Mouse (Mus musculus): ENCODE measurements around the gene Cldn13. TPM values are rescaled to one million over a fixed set of nuclear protein-coding genes. Genes with fewer than 3 reads are reported as not detected.
A peak's percentile ranks its signal among the peaks of the same experiment; 100 is the strongest.

The Cldn13 gene
- polyA plus RNA-seq, 1 experiment, result not detected

GRCm38 (mm10) chr5:134876801-134877200 is 38.5 kb downstream of the Cldn13 start:
- Histone ChIP-seq H3K4me1 (ENCODE audit: control insufficient read depth, insufficient read depth, low read length) (no peaks in the 10 kb centered on the region), H3K4me3 (ENCODE audit: insufficient read depth, low read length) (no peak overlapping the region), H3K27ac (ENCODE audit: insufficient read depth, low read length) (no peak overlapping the region)
- TF ChIP-seq CTCF (IDR thresholded peaks at IDR 0.05; ENCODE audit: borderline replicate concordance, insufficient read depth, low read length), result no peak
- no peak for TF ChIP-seq POLR2A (IDR thresholded peaks at IDR 0.05; ENCODE audit: low read depth, low read length)

DNA sequence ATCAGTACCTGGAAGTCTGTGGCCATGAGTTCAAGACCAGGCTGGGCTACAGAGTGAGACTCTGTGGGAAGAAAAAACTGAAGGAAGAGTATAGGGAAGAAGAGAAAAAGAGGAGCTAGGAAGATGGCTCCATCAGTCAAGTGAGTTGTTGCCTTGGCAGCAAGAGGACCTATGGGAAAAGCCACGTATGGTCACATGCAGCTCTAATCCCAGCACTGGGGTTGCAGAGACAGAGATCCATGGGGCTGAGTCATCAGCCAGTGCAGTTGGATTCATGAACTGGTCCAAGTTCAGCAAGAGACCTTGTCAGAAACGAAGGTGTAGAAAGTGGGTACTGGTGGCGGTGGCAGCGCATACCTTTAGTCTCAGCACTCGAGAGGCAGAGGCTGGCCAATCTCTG is 40.1 kb downstream of the Cldn13 start:
- TF ChIP-seq CTCF (IDR thresholded peaks at IDR 0.05; ENCODE audit: borderline replicate concordance, insufficient read depth, low read length) (no peak), POLR2A (IDR thresholded peaks at IDR 0.05; ENCODE audit: low read depth, low read length) (no peak)
- H3K4me3 ChIP-seq (ENCODE audit: insufficient read depth, low read length), result no peak overlapping the region
- H3K27ac ChIP-seq (ENCODE audit: insufficient read depth, low read length), result no peak overlapping the region
- H3K4me1 ChIP-seq (ENCODE audit: control insufficient read depth, insufficient read depth, low read length), result no peaks in the 10 kb centered on the region

DNA sequence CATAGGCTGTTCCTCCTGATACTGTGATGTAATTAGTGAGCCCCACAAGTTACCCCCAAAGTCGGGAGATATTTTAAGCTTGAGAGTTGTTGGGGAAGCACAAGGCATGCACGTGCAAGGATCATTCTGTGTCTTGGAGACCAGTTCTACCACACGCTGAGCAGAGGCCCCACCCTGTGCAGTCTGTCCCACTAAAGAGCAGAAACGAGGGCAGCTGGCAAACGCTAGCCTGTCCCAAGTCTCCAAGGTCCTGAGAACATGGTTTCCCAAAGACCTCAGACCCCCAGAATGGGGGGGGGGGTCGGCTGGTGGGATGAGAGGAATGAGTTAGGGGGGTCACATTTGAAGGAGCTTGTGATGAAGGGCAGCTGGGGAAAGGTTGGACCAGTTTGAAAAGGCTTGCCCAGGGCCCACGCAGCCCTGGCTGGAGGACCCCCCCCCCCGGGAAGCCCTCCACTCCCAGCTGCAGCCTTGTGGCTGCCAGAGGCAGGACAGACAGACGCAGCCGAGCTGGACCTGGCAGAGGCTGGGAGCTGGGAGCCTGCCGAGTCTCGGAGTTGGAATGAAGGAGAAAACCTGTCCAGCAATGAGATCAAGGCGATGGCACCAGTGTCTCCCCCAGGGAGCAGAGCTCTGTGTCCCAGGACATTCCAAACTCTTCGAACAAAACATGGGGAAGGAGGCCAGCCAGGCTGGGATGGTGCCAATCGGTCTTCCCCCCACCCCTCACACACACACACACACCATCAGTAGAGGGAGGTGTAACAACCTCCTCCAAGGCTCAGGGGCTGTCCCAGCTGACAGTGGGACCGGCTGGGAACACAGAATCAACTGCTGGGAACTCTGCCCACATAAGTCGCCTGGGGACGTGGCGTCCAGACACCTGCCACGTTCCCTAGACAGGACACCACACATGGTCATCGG is 41.1 kb downstream of the Cldn13 start:
- Histone ChIP-seq H3K4me1 (ENCODE audit: control insufficient read depth, insufficient read depth, low read length) (no peaks in the 10 kb centered on the region), H3K4me3 (ENCODE audit: insufficient read depth, low read length) (no peak overlapping the region), H3K27ac (ENCODE audit: insufficient read depth, low read length) (no peak overlapping the region)
- TF ChIP-seq CTCF (IDR thresholded peaks at IDR 0.05; ENCODE audit: borderline replicate concordance, insufficient read depth, low read length) (no peak), POLR2A (IDR thresholded peaks at IDR 0.05; ENCODE audit: low read depth, low read length) (no peak)

DNA sequence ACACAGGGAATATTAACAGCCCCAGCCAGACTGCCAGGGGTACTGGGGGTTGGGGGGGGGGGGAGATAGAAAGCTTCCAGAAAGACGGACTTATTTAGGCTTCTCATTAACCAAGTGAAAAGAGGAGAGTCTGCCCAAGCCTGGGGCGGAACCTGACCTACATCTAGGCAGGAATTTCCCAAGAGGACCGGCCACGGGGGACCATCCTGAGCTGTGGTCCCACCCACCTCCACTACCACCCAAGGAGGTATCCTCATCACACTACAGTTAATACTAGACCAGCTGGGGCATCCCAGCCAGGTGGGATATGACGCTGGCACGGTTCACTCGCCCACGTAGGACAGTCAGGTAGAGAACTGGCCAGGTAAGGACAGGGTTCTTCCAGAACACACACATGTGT is 42.3 kb downstream of the Cldn13 start:
- peaks cover under 1% of the 10 kb centered on the region; the same call in 1 of the 2 replicates for H3K4me1 ChIP-seq (ENCODE audit: control insufficient read depth, insufficient read depth, low read length)
- TF ChIP-seq CTCF (IDR thresholded peaks at IDR 0.05; ENCODE audit: borderline replicate concordance, insufficient read depth, low read length), result no peak
- TF ChIP-seq POLR2A (IDR thresholded peaks at IDR 0.05; ENCODE audit: low read depth, low read length), result no peak

DNA sequence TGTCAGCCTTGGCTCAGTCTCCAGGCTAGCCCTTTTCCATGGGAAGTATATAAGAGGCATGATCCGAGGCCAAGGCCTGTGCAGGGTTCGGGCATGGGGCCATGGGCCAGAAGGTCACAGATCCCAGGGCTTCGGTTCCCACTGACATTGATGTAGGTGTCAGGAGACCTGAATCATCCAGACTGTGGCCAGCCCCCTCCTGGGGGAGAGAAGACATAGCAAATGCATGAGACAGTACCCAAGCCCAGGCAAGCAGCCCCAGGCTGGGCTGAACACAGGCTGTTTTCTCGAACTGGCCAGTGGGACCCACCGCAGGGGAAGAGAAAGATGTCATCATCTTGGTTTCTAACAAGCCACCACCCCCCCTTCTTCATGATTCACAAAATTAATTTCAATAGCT is 42.7 kb downstream of the Cldn13 start:
- H3K4me1 ChIP-seq (ENCODE audit: control insufficient read depth, insufficient read depth, low read length), result peaks cover 3% of the 10 kb centered on the region; the same call in 1 of the 2 replicates
- TF ChIP-seq POLR2A (IDR thresholded peaks at IDR 0.05; ENCODE audit: low read depth, low read length), result no peak
- no peak for TF ChIP-seq CTCF (IDR thresholded peaks at IDR 0.05; ENCODE audit: borderline replicate concordance, insufficient read depth, low read length)
- H3K4me3 ChIP-seq (ENCODE audit: insufficient read depth, low read length), result no peak overlapping the region
- H3K27ac ChIP-seq (ENCODE audit: insufficient read depth, low read length), result peak overlapping the region; percentile 8; the same call in 1 of the 2 replicates

More for the DNA sequence above, 42.3 kb downstream of the Cldn13 start:
- Histone ChIP-seq H3K4me3 (ENCODE audit: insufficient read depth, low read length) (no peak overlapping the region), H3K27ac (ENCODE audit: insufficient read depth, low read length) (peak overlapping the region; percentile 53; the same call in 1 of the 2 replicates)

DNA sequence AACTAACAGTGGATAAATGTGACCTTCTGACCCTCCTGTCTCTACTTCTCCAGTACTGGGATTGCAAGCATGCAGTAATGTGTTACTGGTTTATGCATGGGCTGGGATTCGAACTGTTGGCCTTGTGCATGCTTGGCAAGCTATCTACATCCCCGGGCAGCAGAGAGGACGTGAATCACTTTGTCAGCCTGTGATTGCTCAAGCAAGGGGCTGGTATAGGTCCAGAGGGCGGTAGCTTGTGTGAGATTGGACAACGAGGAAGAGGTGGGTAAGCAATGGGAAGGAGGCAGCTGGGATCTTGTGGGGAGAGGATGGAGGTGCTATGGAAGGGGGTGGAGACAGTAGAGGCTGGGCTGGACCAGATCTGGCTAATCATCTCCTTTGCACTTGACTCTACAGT is 46.8 kb downstream of the Cldn13 start:
- Histone ChIP-seq H3K4me1 (ENCODE audit: control insufficient read depth, insufficient read depth, low read length) (peaks cover 7% of the 10 kb centered on the region), H3K4me3 (ENCODE audit: insufficient read depth, low read length) (no peak overlapping the region), H3K27ac (ENCODE audit: insufficient read depth, low read length) (no peak overlapping the region)
- TF ChIP-seq CTCF (IDR thresholded peaks at IDR 0.05; ENCODE audit: borderline replicate concordance, insufficient read depth, low read length), result no peak
- no peak for TF ChIP-seq POLR2A (IDR thresholded peaks at IDR 0.05; ENCODE audit: low read depth, low read length)

GRCm38 (mm10) chr5:134867320-134868144 is 47.8 kb downstream of the Cldn13 start:
- peaks cover 7% of the 10 kb centered on the region for H3K4me1 ChIP-seq (ENCODE audit: control insufficient read depth, insufficient read depth, low read length)
- peak overlapping the region; percentile 71 for H3K27ac ChIP-seq (ENCODE audit: insufficient read depth, low read length)
- no peak overlapping the region for H3K4me3 ChIP-seq (ENCODE audit: insufficient read depth, low read length)
- TF ChIP-seq POLR2A (IDR thresholded peaks at IDR 0.05; ENCODE audit: low read depth, low read length) (peak; percentile 49; the same call in 1 of the 2 replicates), CTCF (IDR thresholded peaks at IDR 0.05; ENCODE audit: borderline replicate concordance, insufficient read depth, low read length) (no peak)

DNA sequence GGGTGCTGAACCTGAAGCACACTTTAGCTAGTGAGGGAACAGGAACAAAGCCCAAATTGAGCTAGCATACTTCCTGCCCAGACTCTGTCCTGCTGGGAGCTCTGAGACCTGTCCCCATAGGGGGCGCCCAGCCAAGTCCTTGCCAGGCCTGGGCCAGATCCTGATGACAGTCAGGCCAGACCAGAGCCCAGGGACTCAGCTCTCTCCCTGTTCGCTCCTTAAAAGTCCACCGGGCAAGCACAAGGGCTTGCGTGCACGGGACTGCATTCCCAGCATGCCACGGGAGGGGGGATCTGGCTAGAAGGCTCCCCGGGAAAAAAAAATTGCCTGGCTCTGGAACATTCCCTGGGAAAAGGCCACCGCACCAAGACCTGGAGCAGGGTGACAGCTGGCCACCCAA is 50.2 kb downstream of the Cldn13 start:
- Histone ChIP-seq H3K4me1 (ENCODE audit: control insufficient read depth, insufficient read depth, low read length) (peaks cover 7% of the 10 kb centered on the region), H3K27ac (ENCODE audit: insufficient read depth, low read length) (no peak overlapping the region), H3K4me3 (ENCODE audit: insufficient read depth, low read length) (no peak overlapping the region)
- TF ChIP-seq POLR2A (IDR thresholded peaks at IDR 0.05; ENCODE audit: low read depth, low read length) (no peak), CTCF (IDR thresholded peaks at IDR 0.05; ENCODE audit: borderline replicate concordance, insufficient read depth, low read length) (no peak)

Other genes with a start within 250 kb of the Cldn13 start
- gene Limk1, start 226.9 kb downstream of the Cldn13 start, polyA plus RNA-seq (2011; ENCODE audit: insufficient read length, low read depth, missing spikeins), result 16.5 and 18.0 TPM in 2 replicates
- gene Eln, start 168.2 kb downstream of the Cldn13 start, polyA plus RNA-seq (2011; ENCODE audit: insufficient read length, low read depth, missing spikeins), result 57.9 and 265 TPM in 2 replicates
- gene Tmem270, start 8.8 kb downstream of the Cldn13 start, polyA plus RNA-seq (2011; ENCODE audit: insufficient read length, low read depth, missing spikeins), result not detected in 2 replicates
- 4.1 and 4.2 TPM in 2 replicates for gene Mettl27, start 16.8 kb upstream of the Cldn13 start, polyA plus RNA-seq (2011; ENCODE audit: insufficient read length, low read depth, missing spikeins)
- gene Cldn4, start 31.4 kb upstream of the Cldn13 start, polyA plus RNA-seq (2011; ENCODE audit: insufficient read length, low read depth, missing spikeins), result not detected in 2 replicates
- not detected in 2 replicates for gene Cldn3, start 70.7 kb upstream of the Cldn13 start, polyA plus RNA-seq (2011; ENCODE audit: insufficient read length, low read depth, missing spikeins)
- 19.1 and 20.7 TPM in 2 replicates for gene Abhd11, start 93.6 kb upstream of the Cldn13 start, polyA plus RNA-seq (2011; ENCODE audit: insufficient read length, low read depth, missing spikeins)
- gene Stx1a, start 108.0 kb upstream of the Cldn13 start, polyA plus RNA-seq (2011; ENCODE audit: insufficient read length, low read depth, missing spikeins), result 6.9 and 10.2 TPM in 2 replicates
- 15.2 and 18.1 TPM in 2 replicates for gene Dnajc30, start 148.7 kb upstream of the Cldn13 start, polyA plus RNA-seq (2011; ENCODE audit: insufficient read length, low read depth, missing spikeins)
- 38.0 and 49.6 TPM in 2 replicates for gene Bud23, start 149.4 kb upstream of the Cldn13 start, polyA plus RNA-seq (2011; ENCODE audit: insufficient read length, low read depth, missing spikeins)
- 3.0 and 4.0 TPM in 2 replicates for gene Vps37d, start 162.7 kb upstream of the Cldn13 start, polyA plus RNA-seq (2011; ENCODE audit: insufficient read length, low read depth, missing spikeins)
- not detected in 2 replicates for gene Mlxipl, start 174.4 kb upstream of the Cldn13 start, polyA plus RNA-seq (2011; ENCODE audit: insufficient read length, low read depth, missing spikeins)
- gene Tbl2, start 234.1 kb upstream of the Cldn13 start, polyA plus RNA-seq (2011; ENCODE audit: insufficient read length, low read depth, missing spikeins), result 17.4 and 24.9 TPM in 2 replicates